Comparison of ENCODE assay signal across 17 mouse cellular contexts in genomic region chr16:24050856-24051640, GRCm38 (mm10).
DNase-seq lines count a peak whose midpoint lies in the region; TF ChIP-seq lines count a peak whose summit lies in the region.
"Had no signal": no experiment of that assay in that cellular context is flagged by ENCODE, and none has a peak within 500 bp of the region (broad histone marks: within the 10 kb centered on the region; RNA-seq: fewer than 3 reads in every experiment).

No protein-coding gene starts in this region.

- no peak overlapping the region for H3K4me3 ChIP-seq in thymus, adult 2 months (ENCODE audit: control insufficient read depth, insufficient read depth, low read length)
- H3K4me3 ChIP-seq: forebrain, embryonic 15.5 days; heart, adult 2 months; hindbrain, embryonic 13.5 days; intestine, embryonic 15.5 days; neural tube, embryonic 13.5 days had no signal

- peaks cover 9% of the 10 kb centered on the region for H3K4me1 ChIP-seq in thymus, adult 2 months (replicated peaks; ENCODE audit: control insufficient read depth, insufficient read depth, low read length)
- H3K4me1 ChIP-seq: forebrain, embryonic 15.5 days; hindbrain, embryonic 13.5 days; intestine, embryonic 15.5 days; neural tube, embryonic 13.5 days had no signal

- no peak for TF ChIP-seq POLR2A in thymus, adult 2 months (IDR thresholded peaks at IDR 0.05; ENCODE audit: control insufficient read depth, extremely low read depth, insufficient read depth, low read length, poor library complexity)

- no peaks in the 10 kb centered on the region for H3K36me3 ChIP-seq in thymus, adult 2 months (ENCODE audit: control insufficient read depth, insufficient read depth, low read length)
- H3K36me3 ChIP-seq: forebrain, embryonic 15.5 days; hindbrain, embryonic 13.5 days; intestine, embryonic 15.5 days; neural tube, embryonic 13.5 days had no signal

- H3K27ac ChIP-seq in thymus, adult 2 months (ENCODE audit: control insufficient read depth, insufficient read depth, low read length): peak overlapping the region; percentile 56
- H3K27ac ChIP-seq: forebrain, embryonic 15.5 days; heart, adult 2 months; hindbrain, embryonic 13.5 days; intestine, embryonic 15.5 days; neural tube, embryonic 13.5 days had no signal

- no peaks in the 10 kb centered on the region for H3K27me3 ChIP-seq in thymus, adult 2 months (ENCODE audit: control insufficient read depth, insufficient read depth, low read length)
- H3K27me3 ChIP-seq: forebrain, embryonic 15.5 days; hindbrain, embryonic 13.5 days; intestine, embryonic 15.5 days; neural tube, embryonic 13.5 days had no signal

- TF ChIP-seq CTCF in thymus, adult 2 months (IDR thresholded peaks at IDR 0.05; ENCODE audit: borderline replicate concordance, control insufficient read depth, extremely low read depth, insufficient read depth, low read length, poor library complexity): no peak

- WGBS in thymus, adult 2 months: 59% methylated on average over 10 of the region's 10 CpGs

- intact Hi-C loops in heart, postnatal 10 days (cut with DNase I): no loop called here

- DNase-seq in thymus, adult 2 months: peak; percentile 15
- no peak for DNase-seq in thymus, postnatal 10 days (ENCODE audit: low spot score in 2 of 2)
- peak; percentile 50 for DNase-seq in cerebellum, adult 18-20 months
- DNase-seq in cerebellum, postnatal 36 days: peak; percentile 50 to 51
- DNase-seq in thymus, postnatal 4 days: peak; percentile 31
- no peak for DNase-seq in left cerebral cortex, adult 8-10 months (ENCODE audit: low spot score in 2 of 2)
- DNase-seq in layer of hippocampus, adult 8-10 months (ENCODE audit: low spot score in 2 of 2): no peak
- DNase-seq in heart, postnatal 10 days: no peak
- DNase-seq: B cell, adult 2 months; gastrocnemius, postnatal 10 days; heart, adult 2 months; kidney, postnatal 4 days; lung, postnatal 10 days had no signal

Comparison
In these comparisons a context has a peak if more than half of its experiments do, and no peak if none do; other contexts are left out.
1. DNase-seq: peak in thymus, adult 2 months (single experiment), cerebellum, adult 18-20 months (2 of 2), cerebellum, postnatal 36 days (2 of 2) and thymus, postnatal 4 days (single experiment); none in thymus, postnatal 10 days (0 of 2), left cerebral cortex, adult 8-10 months (0 of 2), layer of hippocampus, adult 8-10 months (0 of 2) and heart, postnatal 10 days (0 of 2).